Mouse (Mus musculus) MN1 (cell line): ENCODE data around the gene Cldn7.

Experiments used
- DNase-seq: peaks from one replicate; pipeline ENCODE4 v3.0.0-alpha.2; 2016; ENCODE audit warnings: low spot score

The Cldn7 gene

GRCm38 (mm10) chr11:69990850-69991691, 26.5 kb downstream of the Cldn7 start, which contains the start of gene Gabarap:
Gene Gabarap (plus strand): TSS chr11:69991143.
- DNase-seq = peak; percentile 95

- DNase-seq = no peak
Measured at GRCm38 (mm10) chr11:69991711-69992110, 27.1 kb downstream of the Cldn7 start.

GRCm38 (mm10) chr11:69992396-69992795, 27.8 kb downstream of the Cldn7 start:
- no peak for DNase-seq

DNA sequence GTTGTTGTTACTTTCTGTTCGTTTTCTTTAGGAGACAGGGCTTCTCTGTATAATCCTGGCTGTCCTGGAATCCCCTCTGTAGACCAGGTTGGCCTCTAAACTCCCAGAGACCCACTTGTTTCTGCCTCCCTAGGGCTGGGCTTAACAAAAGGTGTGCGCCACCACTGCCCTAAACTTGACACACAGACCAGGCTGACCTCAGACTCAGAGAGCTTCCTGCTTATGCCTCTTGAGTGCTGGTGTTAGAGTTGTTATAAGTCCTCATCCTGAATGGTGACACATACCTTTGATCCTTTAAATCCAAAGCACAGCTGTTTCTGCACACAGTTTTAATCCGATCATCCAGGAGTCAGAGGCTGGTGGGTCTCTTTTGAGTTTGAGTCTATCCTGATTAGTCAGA, 28.4 kb downstream of the Cldn7 start:
- no peak for DNase-seq

DNA sequence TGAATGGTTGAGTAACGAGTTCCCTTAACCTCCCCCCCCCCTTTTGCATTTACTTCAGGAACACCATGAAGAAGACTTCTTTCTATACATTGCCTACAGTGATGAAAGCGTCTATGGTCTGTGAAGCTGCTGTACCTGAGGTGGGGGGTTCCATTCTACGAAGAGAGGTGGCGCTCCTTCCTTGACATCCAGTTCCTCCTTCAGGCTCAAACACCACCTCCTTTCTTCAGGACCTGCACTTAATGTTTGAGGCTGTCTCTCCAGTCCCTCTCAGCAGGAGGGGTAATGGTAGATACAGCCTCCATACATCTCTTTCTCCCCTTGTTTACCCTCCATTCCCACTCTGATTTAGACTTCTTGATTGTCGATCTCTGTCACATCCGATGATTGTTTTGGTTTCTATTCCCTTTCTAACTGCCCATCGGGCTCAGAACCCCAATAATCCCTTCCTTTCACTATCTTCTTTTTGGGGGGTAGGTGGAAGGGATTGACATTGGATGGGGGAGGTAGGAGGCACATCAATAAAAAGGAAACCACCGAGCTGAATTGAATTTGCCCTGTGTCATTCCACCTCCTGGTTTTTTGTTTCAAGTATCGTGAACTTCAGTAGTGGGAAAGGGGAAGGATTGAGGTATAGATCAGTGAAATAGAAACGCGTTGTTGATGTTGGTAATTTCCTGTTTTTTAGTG, 30.0 kb downstream of the Cldn7 start:
- DNase-seq = no peak

GRCm38 (mm10) chr11:69995391-69995960, 30.9 kb downstream of the Cldn7 start, which contains the start of gene Phf23:
Gene Phf23 (plus strand): TSS chr11:69995777.
- DNase-seq = peak; percentile 98

DNA sequence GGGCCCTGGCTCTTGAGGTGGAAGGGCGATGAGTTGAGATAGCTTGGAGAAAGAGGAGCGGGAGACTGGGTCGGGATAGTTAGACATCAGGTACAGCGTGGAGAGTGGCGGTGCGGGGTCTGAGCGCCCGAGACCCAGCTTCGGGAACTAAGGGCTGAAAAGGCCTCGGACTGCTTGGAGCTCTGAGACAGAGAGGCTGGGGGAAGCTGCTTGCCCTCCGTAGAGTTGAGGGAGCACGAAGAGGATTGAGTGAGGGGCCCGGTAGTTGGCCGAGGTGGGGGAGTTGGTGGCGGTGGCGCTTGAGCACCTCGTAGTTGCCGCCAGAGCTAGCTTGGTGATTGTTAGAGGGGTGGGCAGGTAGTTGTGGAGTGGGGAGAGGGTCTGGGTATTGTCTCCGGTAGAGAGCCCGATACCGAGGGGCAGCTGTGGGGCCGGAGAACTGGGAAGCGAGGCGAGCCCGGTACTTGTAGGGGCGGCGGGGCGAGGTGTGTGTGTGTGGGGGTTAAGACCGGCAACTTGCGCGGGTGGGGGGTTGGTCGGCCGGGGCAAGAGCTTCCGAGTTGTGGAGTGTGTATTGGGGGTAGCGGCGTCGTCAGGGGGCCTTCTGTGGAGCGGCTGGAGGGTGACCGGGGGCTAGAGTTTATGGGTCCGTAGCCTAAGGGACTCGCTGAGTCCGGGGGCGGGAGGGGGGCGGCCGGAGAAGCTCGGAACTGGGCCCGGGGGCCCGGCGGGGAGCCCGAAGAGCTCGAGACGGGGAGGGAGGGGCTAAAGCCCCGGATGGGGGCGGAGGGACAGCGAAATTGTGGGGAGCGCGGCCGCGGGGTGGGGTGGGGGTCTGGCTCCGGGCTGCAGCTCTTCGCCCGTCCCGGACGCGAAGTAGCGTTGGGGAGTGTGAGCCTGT, 31.8 kb downstream of the Cldn7 start:
- peak; percentile 50 for DNase-seq

DNA sequence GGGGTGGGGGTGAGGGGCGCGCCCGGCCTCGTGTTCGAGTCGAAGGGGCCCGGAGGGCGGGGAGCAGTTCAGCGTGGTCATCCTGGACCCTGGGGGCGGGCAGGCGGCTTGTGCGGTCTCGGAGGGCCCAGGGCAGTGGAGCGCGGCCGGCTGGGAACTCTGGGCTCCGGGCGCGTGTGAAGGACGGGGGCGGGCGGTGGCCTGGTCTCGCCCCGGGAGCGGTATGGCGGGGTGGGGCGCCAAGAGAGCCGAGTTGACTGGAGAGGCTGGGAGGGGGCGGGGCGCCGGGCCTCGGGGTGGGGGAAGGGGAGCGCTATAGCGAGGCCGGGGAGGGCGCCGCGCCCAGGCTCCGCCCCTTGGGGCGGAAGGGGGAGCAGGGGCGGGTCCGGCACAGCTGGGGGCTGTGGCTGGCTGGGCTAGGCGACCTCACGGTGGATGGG, 32.5 kb downstream of the Cldn7 start:
- DNase-seq = peak; percentile 84

DNA sequence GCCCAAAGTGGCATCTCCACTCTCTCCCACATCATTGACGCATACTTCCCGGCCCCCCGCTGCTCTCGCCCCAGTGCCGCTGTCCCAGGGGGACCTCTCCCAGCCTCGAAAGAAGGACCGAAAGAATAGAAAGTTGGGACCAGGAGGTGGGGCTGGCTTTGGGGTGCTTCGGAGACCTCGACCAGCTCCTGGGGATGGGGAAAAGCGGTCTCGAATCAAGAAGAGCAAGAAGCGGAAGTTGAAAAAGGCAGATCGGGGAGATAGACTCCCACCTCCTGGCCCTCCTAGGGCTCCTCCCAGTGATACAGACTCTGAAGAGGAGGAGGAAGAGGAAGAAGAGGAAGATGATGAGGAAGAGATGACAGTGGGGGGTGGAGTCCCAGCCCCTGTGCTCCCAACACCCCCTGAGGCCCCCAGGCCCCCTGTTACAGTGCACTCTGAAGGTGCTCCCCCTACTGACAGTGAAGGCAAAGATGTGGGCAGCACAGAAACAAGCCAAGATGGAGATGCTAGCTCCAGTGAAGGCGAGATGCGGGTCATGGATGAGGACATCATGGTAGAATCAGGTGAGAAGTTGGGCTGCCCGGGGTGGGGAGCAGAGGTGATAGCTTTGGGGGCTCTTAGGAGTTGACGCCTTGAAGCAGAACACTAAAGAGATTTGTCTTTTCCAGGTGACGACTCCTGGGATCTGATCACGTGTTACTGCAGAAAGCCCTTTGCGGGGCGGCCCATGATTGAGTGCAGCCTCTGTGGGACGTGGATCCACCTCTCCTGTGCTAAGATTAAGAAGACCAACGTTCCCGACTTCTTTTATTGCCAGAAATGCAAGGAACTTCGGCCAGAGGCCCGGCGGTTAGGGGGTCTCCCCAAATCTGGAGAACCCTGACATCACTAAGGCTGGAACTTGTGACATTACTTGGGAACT, 34.2 kb downstream of the Cldn7 start:
- DNase-seq = no peak

GRCm38 (mm10) chr11:69999666-70000065, 35.1 kb downstream of the Cldn7 start:
- DNase-seq = no peak

- peak; percentile 94 for DNase-seq
Measured at GRCm38 (mm10) chr11:70000396-70000898, 35.9 kb downstream of the Cldn7 start, which contains the start of gene Dvl2. Gene Dvl2 (plus strand): TSS chr11:70000595.

GRCm38 (mm10) chr11:70001159-70001558, 36.6 kb downstream of the Cldn7 start:
- no peak for DNase-seq

GRCm38 (mm10) chr11:70001865-70002264, 37.3 kb downstream of the Cldn7 start:
- peak; percentile 58 for DNase-seq

GRCm38 (mm10) chr11:70002471-70002870, 37.9 kb downstream of the Cldn7 start:
- DNase-seq = no peak

GRCm38 (mm10) chr11:70005521-70005920, 40.9 kb downstream of the Cldn7 start:
- peak; percentile 68 for DNase-seq

GRCm38 (mm10) chr11:70010033-70010432, 45.5 kb downstream of the Cldn7 start:
- DNase-seq = no peak

DNA sequence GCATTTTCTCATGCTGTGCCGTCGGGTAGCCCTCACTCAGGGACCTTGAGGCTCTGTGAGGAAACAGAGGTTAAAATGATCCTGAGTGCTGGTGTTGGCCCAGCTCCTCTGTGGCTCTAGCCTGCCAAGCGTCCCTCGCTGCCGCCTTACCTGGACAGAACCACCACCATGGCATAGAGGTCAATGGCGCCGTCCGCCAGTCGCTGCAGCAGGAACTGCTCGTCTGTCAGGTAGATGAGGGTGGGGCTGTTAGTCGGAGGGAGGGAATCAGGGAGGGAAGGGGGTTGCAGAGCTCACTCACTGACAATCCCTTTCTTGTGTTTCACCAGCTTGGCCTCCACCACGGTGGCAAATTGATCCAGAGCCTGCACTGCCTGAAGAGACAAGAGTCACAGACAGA, 46.0 kb downstream of the Cldn7 start:
- no peak for DNase-seq

DNA sequence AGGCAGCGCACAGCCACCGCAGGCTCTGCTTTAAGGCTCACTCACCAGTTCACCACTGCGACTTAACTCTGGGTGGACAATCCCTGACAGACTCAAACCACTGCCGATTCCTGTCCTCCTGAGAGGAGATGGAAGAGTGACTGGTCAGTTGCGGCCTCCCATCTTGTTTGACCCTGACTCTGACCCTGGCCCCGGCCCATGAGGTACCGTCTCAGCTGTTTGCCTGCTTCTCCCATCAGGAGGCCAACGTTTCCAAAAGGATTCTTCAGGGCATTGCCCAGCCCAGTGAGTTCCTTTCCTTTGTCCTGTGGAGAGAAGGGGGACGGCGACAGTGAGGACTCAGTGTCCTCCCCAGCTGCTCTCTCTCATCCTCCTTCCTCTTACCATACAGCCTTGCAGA, 46.4 kb downstream of the Cldn7 start:
- no peak for DNase-seq

GRCm38 (mm10) chr11:70012931-70013330, 48.4 kb downstream of the Cldn7 start:
- DNase-seq = no peak

GRCm38 (mm10) chr11:70013408-70013807, 48.8 kb downstream of the Cldn7 start:
- no peak for DNase-seq
